Mouse (Mus musculus): Measurements from ENCODE around the gene Olfr1263.

DNA sequence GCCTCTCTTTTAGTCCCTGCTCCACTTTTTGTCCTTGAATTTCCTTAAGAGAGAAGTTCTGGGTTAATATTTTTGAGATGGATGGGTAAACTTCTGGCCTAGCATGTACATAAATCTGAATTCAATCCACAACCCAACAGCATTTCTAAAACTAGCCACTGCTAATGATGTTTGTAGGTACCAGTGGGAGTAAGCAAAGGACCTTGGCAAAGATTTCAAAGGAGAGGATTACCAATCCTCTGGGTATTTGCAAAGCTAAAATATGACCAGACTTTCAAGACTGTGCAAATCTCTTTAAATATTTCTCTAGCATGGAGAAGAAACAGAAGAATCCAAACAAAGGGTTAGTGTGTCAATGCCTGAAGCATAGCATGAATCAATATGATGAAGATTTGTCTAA is 12.1 kb upstream of the Olfr1263 start, which contains the start of gene Olfr1262:
- TF ChIP-seq CTCF (IDR thresholded peaks at IDR 0.05 in 2 of 3, conservative IDR thresholded peaks at IDR 0.05 in 1 of 3; ENCODE audit: control insufficient read depth in 1 of 3, insufficient read depth in 1 of 3, low read depth in 2 of 3, low read length in 3 of 3, poor library complexity in 1 of 3, severe bottlenecking in 1 of 3) (no peak), SIN3A (IDR thresholded peaks at IDR 0.05; ENCODE audit: low read length) (no peak), KAT2A (conservative IDR thresholded peaks at IDR 0.05; ENCODE audit: low read depth, low read length) (no peak), HCFC1 (IDR thresholded peaks at IDR 0.05; ENCODE audit: low read depth, low read length) (no peak), ZNF384 (IDR thresholded peaks at IDR 0.05; ENCODE audit: low read depth, low read length) (no peak), POLR2A (IDR thresholded peaks at IDR 0.05; ENCODE audit: control insufficient read depth in 1 of 2, insufficient read depth in 1 of 2, low read depth in 1 of 2, low read length in 2 of 2, poor library complexity in 1 of 2) (no peak), EP300 (IDR thresholded peaks at IDR 0.05; ENCODE audit: low read depth in 1 of 2, low read length in 2 of 2) (no peak), MAFK (IDR thresholded peaks at IDR 0.05; ENCODE audit: borderline replicate concordance, low read depth, low read length) (no peak), ELF1 (IDR thresholded peaks at IDR 0.05; ENCODE audit: low read depth, low read length) (no peak), MXI1 (IDR thresholded peaks at IDR 0.05; ENCODE audit: low read depth, low read length) (no peak), GABPA (IDR thresholded peaks at IDR 0.05; ENCODE audit: low read depth, low read length) (no peak), MYC (IDR thresholded peaks at IDR 0.05; ENCODE audit: low read depth, low read length) (no peak), MAX (IDR thresholded peaks at IDR 0.05; ENCODE audit: low read length) (no peak)
